Mouse (Mus musculus) thymus, adult 18-20 months (tissue): Measurements from ENCODE around the gene Olfr1045.
"Not testable (repeated sequence)": the region's sequence is repeated elsewhere in the genome, so short reads cannot be mapped to it uniquely, and the experiment has no call there.

ENCODE experiments used
- DNase-seq, 2 experiments: peaks; one replicate each; pipeline ENCODE4 v3.0.0; 2022; ENCODE audit warnings: mixed read lengths in 2 of 2

The Olfr1045 gene

GRCm38 (mm10) chr2:86202909-86203308 lies at the start of gene Olfr1045:
Gene Olfr1045, minus strand, starts transcription at chr2:86203009.
- DNase-seq, result no peak

DNA sequence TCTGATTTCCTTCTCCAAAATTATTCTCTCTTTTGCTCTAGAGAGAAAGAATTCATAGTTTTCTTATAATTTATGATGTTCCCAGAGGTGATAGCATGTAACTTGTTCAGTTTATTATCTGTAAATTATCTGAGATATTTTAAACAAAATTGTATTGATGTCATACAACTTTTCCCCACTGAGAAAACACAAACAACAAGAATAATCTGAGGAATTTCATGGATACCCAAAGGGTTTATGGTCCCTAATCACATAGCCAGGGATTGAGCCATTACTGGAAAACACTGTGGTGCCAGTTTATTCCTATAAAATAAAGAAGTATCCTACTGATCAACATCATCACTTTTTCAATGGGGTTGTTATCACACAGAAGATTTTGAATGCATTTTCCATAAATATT lies 37.4 kb upstream of the Olfr1045 start, which contains the start of gene Olfr1048:
Gene Olfr1048, minus strand, starts transcription at position 101 of the 400 bp plus-strand sequence.
- no peak for DNase-seq

DNA sequence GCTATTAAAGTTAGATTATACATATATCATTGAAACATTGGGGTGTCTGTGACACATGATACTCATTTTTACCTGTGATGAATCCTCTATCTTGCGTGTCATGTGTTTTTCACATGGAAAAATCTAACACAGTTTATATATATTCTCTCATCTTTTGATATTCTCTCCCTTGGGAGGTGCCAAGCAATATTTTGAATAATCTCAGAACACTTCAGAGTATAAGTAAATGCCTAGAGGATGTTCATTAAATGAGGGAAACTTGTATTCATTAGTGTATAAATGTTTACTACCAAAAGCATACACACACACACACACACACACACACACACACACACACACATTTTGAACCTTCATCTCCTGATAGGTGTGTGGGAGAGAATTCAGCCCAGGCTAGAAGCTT lies 28.5 kb upstream of the Olfr1045 start, which contains the start of gene Olfr1047:
Gene Olfr1047, minus strand, starts transcription at position 101 of the 400 bp plus-strand sequence.
- DNase-seq, result no peak

DNA sequence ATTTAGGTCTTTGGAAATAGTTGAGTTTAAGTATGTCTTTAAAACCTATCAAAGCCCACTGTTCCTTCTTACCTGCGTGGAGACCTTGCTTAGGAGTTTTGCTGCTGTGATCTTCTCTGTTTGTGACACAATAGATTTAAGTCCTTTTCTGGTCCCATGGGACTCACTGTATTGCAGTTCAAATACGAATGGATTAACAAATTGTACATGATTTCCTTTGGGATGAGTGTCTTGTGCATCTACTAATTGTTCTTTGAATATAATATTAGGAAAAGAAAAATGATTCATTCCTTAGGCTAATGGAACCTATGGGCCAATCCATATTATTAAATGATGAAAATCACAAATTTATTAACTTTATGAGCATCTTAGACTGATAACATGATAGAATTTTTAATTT lies 16.4 kb upstream of the Olfr1045 start, which contains the start of gene Olfr1046:
Gene Olfr1046, minus strand, starts transcription at position 101 of the 400 bp plus-strand sequence.
- no peak for DNase-seq

DNA sequence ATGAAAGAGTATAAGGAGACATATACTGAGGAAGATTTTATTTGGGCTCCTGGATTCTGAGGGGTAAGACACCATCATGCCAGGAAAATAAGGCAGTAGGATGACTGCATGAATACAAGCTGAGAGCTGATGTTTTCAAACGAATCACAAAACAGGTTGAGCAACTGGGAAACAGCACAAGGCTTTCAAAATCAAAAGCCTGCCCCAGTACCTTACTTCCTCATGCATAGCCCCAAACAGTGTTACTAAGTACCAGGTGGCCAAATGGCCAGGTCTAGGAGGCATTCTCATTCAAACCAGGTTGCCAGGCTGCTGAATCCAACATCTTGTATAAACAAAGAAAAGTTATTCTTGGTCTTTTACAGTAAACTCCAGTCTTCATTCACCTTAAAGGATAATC lies 6.9 kb downstream of the Olfr1045 start:
- no peak for DNase-seq

DNA sequence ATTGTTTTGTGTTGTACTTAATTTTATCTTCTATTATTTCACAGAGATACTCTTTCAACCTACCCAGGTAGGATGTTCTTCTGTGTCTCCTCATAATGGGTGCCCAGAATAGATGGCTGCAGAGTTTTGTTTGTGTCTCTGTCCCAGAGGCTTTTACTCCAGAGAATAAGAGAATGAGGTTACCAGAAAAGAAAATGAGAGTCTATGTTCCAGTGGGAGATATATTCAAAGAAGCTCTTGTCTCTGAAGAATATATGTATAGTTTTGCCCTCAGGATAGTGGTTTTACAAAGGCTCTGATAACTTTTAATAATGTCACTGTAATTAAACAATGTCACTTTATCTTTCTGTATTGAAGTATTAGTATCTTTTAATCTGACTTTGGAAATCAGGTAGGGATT lies 17.2 kb downstream of the Olfr1045 start, which contains the start of gene Olfr52:
Gene Olfr52, minus strand, starts transcription at position 101 of the 400 bp plus-strand sequence.
- no peak for DNase-seq

GRCm38 (mm10) chr2:86179950-86180349 lies 22.9 kb downstream of the Olfr1045 start:
- no peak for DNase-seq

DNA sequence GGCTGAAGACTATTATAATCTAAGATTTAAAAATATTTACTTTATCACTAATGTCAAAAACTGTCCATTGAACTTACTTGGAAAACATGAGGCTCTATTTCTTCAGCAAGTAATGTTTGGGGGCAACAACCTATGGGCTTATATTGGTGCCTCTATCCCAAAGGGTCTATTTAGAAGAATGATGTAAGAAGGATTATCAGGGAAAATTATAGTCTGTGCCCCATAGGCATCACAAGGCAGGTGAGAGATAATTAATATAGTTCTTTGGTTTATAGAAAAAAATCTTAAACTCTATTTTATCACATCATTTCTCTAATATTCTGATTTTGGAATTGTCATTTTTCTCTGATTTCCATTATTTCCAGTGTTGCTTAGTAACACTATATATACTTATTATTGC lies 25.1 kb downstream of the Olfr1045 start, which contains the start of gene Olfr1044:
Gene Olfr1044, minus strand, starts transcription at position 101 of the 400 bp plus-strand sequence.
- DNase-seq, result no peak

- not testable (repeated sequence) for DNase-seq
Measured at GRCm38 (mm10) chr2:86175422-86175821, 27.4 kb downstream of the Olfr1045 start.

- DNase-seq, result no peak
Measured at GRCm38 (mm10) chr2:86167422-86167821, 35.4 kb downstream of the Olfr1045 start, which contains the start of gene Olfr1043. Gene Olfr1043, minus strand, starts transcription at chr2:86167522.

GRCm38 (mm10) chr2:86161738-86162137 lies 41.1 kb downstream of the Olfr1045 start, which contains the start of gene Olfr1042:
Gene Olfr1042, minus strand, starts transcription at chr2:86161838.
- DNase-seq, result no peak

GRCm38 (mm10) chr2:86146632-86147031 lies 56.2 kb downstream of the Olfr1045 start, which contains the start of gene Olfr1040:
Gene Olfr1040, minus strand, starts transcription at chr2:86146732.
- no peak for DNase-seq
